Mouse (Mus musculus) lung, postnatal 36 days (tissue): Measurements from ENCODE around the gene N4bp2.
"Not testable (repeated sequence)": the region's sequence is repeated elsewhere in the genome, so short reads cannot be mapped to it uniquely, and the experiment has no call there.

Experiments used
- DNase-seq: peaks from one replicate; pipeline ENCODE4 v3.0.0; 2022; ENCODE audit warnings: mixed read lengths

Gene N4bp2

GRCm38 (mm10) chr5:65764786-65765634 is 1.7 kb downstream of the N4bp2 start:
- DNase-seq = peak; percentile 96

DNA sequence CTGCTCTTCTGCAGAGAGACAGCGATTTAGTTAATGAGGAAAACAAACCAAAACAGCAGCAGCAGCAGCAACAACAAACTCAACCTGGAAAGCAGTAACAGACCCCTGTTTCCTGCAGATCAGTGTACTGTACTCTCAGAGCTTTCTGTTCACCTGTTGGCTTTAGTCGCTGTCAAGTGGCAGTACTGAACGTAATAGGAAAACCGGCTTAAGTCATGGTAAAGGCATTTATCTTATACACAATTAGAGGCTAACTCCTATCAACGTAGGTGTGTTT is 2.3 kb downstream of the N4bp2 start:
- no peak for DNase-seq

DNA sequence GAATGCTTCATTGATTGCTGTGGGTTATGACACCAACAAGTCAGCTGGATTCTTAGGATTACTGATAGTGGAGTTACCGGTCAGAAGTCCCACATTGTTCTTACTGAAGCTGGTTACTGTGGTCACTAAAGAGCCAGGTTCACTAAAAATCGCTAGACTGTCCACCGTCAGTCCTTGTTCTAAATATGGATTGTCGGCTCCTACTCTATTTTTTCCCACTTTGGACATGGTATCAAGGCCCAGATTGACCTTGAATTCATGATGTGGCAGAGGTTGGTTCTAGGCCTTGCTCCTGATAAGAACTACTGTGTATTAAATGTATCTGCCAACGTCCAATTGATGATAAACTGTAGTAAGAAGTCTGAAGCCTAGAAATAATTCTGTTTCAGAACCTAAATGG is 4.7 kb downstream of the N4bp2 start:
- no peak for DNase-seq

DNA sequence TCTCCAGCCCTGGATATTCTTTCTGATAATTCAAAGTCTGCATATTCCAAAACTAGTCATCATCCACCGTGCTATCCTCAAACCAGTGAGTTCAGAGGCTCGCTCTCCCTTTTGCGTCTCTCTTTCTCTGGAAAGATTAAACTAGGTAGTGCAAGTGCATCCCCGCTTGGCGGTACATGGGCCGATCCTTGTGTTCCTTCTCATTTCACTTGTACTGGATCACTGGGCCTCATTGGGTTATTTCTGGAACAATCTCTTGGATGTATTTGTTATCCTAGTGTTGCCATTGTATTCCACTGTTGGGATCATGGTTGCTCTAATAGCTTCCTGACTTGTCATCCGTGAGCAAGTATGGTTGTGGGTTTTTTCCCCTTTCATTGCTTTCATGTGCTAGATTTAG is 6.7 kb downstream of the N4bp2 start:
- no peak for DNase-seq

DNA sequence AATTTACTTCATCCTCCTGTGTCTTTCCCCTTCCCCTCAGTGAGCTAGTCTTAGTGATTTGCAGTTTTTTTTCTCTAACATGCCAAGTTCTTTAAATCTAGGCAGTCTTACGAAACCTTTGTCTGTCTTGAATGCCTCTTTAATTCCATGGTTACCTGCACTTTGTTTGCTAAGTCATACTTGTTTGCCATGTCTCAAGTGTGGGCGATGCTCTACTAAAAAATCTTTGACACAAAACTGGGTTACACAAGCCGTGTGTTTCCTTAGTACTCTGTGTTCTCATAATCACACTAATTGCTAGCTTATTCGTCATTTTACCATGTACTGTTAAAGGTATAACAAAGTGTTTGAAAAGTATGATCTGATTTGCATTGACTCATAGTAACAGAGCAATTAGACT is 7.2 kb downstream of the N4bp2 start:
- DNase-seq = peak; percentile 75

- not testable (repeated sequence) for DNase-seq
These were observed 10.6 kb downstream of the N4bp2 start for GRCm38 (mm10) chr5:65773957-65774356.

- no peak for DNase-seq
These were observed 12.8 kb downstream of the N4bp2 start for GRCm38 (mm10) chr5:65776166-65776565.

- no peak for DNase-seq
These were observed 13.6 kb downstream of the N4bp2 start for GRCm38 (mm10) chr5:65776907-65777306.

DNA sequence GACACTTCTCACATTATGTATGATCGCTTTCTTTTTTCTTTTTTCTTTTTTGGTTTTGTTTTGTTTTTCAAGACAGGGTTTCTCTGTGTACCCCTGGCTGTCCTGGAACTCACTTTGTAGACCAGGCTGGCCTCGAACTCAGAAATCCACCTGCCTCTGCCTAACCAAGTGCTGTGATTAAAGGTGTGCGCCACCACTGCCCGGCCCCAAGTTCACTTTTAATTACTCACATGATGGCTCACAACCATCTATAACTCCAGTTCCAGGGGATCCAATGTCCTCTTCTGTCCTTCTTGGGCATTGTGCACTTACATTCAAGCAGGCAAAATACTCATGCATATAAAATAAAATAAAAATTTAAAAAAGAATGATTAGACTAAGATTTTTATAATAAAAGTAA is 15.7 kb downstream of the N4bp2 start:
- not testable (repeated sequence) for DNase-seq

- no peak for DNase-seq
These were observed 16.2 kb downstream of the N4bp2 start for GRCm38 (mm10) chr5:65779401-65780063.

DNA sequence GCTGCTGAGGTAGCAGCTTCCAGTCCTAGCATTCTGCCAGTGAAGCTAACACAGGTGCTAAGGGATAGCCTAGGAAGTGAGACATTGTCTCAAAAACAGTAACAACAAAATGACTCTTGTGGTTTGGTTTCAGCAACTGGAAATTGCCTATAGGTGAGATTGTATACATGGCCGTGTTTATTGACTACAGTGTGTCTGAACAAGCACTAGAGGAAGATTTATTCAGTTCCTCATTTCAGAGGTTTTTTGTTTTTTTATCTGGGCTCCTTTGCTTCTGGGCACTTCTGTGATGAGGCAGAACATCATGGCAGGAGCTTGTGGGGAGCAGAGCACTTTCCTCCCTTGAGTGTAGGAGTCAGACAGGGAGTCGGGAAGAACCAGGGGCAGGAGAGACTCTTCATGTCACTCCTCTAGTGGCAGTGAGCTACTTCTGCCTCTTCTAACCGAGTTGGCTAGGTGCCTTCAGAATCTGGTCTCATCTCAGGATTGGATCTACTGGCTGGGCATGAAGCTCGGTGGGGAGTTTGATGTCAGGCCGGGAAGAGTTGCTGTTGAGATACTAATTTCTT is 17.9 kb downstream of the N4bp2 start:
- DNase-seq = no peak

- no peak for DNase-seq
These were observed 18.7 kb downstream of the N4bp2 start for GRCm38 (mm10) chr5:65781769-65782715.

DNA sequence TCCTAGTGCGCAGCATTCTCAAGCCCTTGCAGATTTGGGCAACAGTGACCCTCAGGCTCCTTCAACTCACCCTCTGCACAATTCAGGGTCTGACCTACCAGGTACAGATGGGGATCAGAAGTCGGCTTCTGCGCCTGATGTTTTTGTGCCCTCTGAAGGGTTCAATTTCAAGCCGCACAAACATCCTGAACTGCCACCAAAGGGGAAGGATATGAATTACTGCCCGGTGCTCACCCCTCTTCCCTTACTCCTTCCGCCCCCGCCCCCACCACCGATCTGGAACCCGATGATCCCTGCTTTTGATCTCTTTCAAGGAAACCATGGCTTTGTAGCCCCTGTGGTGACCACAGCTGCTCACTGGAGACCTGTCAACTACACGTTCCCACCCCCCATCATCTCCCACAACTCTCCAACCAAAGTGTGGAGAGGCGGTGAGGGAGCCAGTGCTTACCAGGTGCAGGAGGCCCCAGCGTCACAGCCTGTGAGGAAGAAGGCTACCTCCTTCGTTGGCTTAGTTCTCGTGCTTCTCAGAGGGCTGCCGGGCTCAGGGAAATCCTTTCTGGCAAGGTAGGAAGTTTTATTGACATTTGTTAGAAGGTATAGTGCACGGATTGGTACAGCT is 27.4 kb downstream of the N4bp2 start:
- DNase-seq = no peak

DNA sequence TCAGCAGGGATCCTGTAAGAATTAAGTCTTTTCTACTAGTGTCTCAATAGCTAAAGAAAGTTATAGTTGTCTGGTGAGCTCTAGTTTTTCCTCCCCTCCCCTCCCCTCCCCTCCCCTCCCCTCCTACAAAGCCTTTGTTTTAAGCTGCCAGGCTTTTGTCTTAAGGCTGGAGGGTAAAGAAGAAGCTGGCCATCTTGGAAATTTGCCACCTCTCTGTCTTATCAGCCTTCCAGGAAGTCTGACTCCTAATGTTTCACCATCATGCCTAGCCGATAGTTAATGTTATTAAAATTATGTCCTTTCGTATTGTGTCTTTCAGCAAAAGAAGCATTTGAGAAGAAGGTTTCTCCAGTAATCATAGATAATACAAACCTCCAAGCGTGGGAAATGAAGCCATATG is 30.9 kb downstream of the N4bp2 start:
- no peak for DNase-seq

DNA sequence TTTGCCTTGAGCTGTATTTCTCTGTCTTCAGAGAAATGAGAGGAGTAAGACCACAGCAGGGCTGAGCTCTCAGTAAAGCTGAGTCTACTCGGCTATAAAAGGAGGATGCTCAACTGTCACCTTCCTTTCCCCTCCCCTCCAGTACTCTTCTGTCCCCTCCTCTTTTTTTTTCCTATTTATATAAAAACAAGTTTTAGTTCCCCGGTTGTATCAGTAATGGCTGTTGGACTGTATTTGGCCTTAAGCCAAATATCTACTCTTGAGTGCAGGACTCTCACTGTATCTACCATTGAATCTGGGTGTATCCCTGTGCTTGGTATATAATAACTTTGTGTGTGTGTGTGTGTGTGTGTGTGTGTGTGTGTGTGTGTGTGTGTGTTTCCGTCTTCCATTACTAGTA is 31.4 kb downstream of the N4bp2 start:
- DNase-seq = no peak

- DNase-seq = no peak
These were observed 32.1 kb downstream of the N4bp2 start for GRCm38 (mm10) chr5:65795293-65795993.

DNA sequence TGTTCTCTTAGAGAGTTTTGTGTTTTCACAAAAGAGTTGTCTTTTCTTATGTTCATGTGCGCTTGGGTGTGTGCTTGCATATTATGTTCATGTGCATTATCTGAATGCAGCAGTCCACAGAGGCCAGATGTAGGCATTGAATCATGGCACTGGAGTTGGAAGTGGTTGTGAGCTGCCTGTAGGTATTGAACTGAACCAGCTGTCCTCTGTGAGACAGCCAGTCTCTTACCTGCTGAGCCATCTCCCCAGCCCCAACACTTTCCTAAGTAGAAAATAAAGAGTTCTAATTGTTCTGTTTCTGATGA is 32.6 kb downstream of the N4bp2 start:
- no peak for DNase-seq

DNA sequence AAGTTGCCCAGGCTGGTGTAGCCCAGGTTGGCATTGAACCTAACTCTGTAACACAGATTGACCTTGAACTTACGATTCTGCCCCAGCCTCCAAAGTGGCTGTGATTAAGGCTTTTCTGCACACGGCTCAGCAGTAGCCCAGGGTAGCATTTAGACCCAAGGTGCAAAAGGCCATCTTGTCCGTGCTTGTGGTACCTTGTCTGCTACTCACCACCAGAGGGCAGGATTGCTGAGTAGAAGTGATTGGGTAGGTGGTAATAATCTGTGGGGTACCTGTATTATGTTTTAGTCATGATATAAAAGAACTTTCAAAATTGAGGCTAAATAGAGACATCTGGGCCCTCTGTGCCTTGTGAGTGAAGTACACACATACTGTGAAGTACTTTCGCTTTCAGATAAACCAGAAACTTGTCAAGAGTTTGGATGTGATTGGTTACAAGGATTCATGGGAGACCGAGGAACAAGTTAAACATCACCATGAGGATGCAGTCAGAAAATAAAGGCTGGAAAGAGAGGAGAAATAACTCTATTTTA is 60.3 kb downstream of the N4bp2 start:
- DNase-seq = peak; percentile 74

DNA sequence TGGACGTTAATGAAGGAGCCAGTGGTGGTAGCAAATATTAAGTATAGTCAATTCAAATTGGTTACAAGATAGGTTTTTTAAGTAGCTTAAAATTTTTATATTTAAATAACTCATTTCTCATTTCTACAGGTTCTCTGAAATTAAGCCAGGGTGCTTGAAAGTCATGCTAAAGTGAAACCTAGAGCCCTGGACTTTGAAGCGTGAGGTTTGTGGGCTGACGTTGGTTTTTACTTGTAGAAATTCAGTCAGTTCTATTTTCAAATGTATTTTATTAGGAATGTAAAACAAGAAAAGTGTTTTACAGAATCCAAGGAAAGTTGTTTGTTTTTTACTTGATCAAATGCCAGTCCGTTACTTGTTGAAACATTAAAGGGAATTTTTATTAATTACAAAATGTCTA is 63.2 kb downstream of the N4bp2 start:
- DNase-seq = no peak

- no peak for DNase-seq
These were observed 63.8 kb downstream of the N4bp2 start for GRCm38 (mm10) chr5:65827102-65827501.

GRCm38 (mm10) chr5:65828261-65828660 is 64.9 kb downstream of the N4bp2 start:
- no peak for DNase-seq

- DNase-seq = no peak
These were observed 65.7 kb downstream of the N4bp2 start for GRCm38 (mm10) chr5:65829059-65829458.
